Mouse (Mus musculus) layer of hippocampus, postnatal 25 days (tissue): ENCODE data around the gene Vmn2r16. TPM values are rescaled to one million over a fixed set of nuclear protein-coding genes. Genes with fewer than 3 reads are reported as not detected.

ENCODE experiments used
- DNase-seq, 2 experiments: peaks; one replicate each; pipeline ENCODE4 v3.0.0; 2022; ENCODE audit warnings: mixed read lengths in 2 of 2, low spot score in 1 of 2; ENCODE audit errors: extremely low spot score in 1 of 2
- total RNA-seq, 2 experiments: library from RNA; stranded (reverse); gene quantifications; 2 replicates each; pipeline ENCODE4 v1.2.3; 2021

Gene Vmn2r16
- not detected for total RNA-seq

GRCm38 (mm10) chr5:109329862-109330261 is at the start of gene Vmn2r16:
Gene Vmn2r16 (plus strand): TSS chr5:109330162.
- DNase-seq: no peak

GRCm38 (mm10) chr5:109294655-109295054 is 35.3 kb upstream of the Vmn2r16 start:
- DNase-seq: no peak

- no peak for DNase-seq
Measured at GRCm38 (mm10) chr5:109297544-109297943, 32.4 kb upstream of the Vmn2r16 start, which contains the start of gene Vmn2r15. Gene Vmn2r15 (minus strand): TSS chr5:109297644.

GRCm38 (mm10) chr5:109419388-109419787 is 89.4 kb downstream of the Vmn2r16 start, which contains the start of gene Vmn2r17:
Gene Vmn2r17 (plus strand): TSS chr5:109419688.
- DNase-seq: no peak

Other genes starting within 250 kb of the Vmn2r16 start
- gene Vmn2r12, start 232.2 kb upstream of the Vmn2r16 start, total RNA-seq: not detected
- gene Vmn2r13, start 138.0 kb upstream of the Vmn2r16 start, total RNA-seq: not detected
- gene Vmn2r14, start 105.5 kb upstream of the Vmn2r16 start, total RNA-seq: not detected
- not detected for gene Vmn2r15, start 32.5 kb upstream of the Vmn2r16 start, total RNA-seq
- gene Vmn2r17, start 89.5 kb downstream of the Vmn2r16 start, total RNA-seq: not detected
- 10 to 100 TPM; 29.1 to 31.3 TPM for gene Crlf2, start 228.8 kb downstream of the Vmn2r16 start, total RNA-seq